Mouse (Mus musculus): Measurements from ENCODE around the gene Gpank1.

DNA sequence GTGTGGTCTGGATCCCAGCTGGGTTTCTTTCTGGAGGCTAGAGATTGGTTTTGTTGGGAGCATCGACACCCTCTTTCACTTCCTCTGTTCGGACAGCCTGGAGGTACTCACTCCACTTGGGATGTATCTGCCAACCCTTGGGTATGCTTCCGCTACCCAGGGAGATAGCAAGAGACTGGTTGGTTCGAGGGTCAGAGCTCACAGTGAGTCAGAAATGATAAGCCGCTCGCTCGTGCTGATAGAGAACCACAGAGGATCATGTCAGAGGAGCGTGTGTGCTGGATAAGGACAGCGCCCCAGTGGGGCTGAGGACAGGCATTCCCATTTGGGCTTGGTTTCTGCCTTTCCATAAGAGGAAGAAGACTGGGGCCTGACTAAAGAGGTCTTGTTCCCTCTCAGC, 41.5 kb upstream of the Gpank1 start:
- TF ChIP-seq EP300 (IDR thresholded peaks at IDR 0.05; ENCODE audit: low read depth) (no peak), CTCF (IDR thresholded peaks at IDR 0.05; ENCODE audit: low read depth) (peak; percentile 18; the same call in 1 of the 2 replicates)

Measured in heart, postnatal 0 days (tissue).